Mouse (Mus musculus) liver (tissue): ENCODE results near the gene Trak2.
"Not testable (repeated sequence)": the region's sequence is repeated elsewhere in the genome, so short reads cannot be mapped to it uniquely, and the experiment has no call there.

Experiments used
- DNase-seq: peaks from one replicate; pipeline ENCODE4 v3.0.0-alpha.2; 2020; ENCODE audit warnings: mixed read lengths

Gene Trak2

DNA sequence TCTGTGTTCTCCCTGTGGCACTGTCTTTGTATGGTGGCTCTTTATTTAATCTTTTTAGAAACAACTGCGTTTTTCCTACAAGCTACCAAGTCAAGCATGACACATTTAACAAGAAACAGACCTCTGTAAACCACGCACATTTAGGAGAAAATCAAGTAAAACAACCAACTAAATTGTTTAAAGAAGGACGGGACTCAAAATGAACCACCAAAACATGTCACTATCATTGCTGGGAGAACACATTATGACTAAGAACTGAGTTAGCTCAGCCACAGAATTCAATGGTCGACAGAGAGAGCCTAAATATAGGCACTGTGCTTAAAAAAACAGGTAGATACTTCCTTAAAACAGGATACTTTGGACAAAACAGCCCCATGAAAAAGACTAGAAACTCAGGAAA, 20.2 kb downstream of the Trak2 start:
- no peak for DNase-seq

DNA sequence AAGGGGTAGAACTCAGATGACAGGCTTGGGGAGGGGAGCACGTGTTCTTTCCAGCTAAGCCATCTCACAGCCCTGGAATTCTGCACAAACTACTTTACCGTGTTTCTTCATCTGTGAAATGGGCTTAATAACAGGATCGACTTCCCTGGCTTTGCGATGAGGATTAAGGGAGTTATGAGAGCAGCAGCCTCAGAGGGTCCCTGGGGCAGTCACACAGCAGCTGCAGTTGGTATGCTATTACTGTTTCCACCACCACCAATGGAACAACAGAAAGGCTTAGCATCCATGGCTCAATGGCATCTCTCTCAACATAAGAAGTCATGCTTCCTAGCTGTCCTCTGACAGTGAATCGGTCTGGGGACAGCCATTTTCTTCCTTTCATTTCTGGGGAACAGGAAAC, 20.7 kb downstream of the Trak2 start:
- DNase-seq = no peak

GRCm38 (mm10) chr1:58951841-58952240, 21.4 kb downstream of the Trak2 start:
- no peak for DNase-seq

- DNase-seq = peak; percentile 47
These were observed 22.2 kb downstream of the Trak2 start for GRCm38 (mm10) chr1:58950899-58951648.

DNA sequence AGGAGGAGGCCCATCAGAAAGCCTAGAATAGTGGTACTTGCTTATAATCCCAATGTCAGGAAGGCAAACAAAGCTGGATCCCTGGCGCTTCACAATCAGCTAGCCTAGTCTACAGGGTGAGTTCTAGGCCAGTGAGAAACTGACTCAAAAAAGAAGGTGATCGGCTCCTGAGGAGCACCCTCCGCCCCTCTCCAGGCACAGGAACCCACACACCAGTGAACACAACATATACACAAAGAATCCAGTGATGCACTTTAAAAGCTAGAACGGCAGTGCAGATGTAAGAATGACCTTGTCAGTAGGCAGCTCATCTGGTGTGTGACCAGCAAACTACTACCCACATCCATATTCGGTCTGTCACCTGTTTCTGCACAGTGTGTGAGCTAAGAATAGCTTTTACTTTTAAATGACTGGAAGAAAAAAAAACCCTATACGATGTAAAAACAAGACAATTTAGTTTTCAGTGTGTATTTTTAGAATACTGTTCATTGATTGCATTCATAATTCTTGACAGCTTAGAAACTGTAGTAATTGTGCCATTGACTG, 23.6 kb downstream of the Trak2 start:
- no peak for DNase-seq

GRCm38 (mm10) chr1:58946718-58947117, 26.5 kb downstream of the Trak2 start:
- DNase-seq = no peak

GRCm38 (mm10) chr1:58945960-58946670, 27.1 kb downstream of the Trak2 start:
- DNase-seq = no peak

DNA sequence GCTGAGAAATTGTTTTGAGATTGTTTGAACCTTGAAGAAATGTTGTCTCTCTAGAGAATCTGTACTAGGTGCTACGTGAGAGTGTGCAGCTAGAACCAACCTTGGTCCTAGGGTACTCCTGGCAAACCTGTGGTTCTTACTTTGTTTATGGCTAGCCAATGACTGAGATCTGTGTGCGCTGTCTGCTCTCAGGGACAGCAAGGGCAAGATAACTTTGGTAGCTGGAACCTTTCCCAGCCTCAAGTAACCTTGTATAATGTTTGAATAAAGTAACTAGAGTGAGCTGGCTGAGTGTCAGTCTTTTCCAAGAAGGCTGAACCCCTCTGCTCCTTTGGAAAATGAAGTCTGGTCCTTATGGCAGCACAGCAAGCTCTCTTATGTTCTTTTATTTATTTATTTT, 27.7 kb downstream of the Trak2 start:
- no peak for DNase-seq

DNA sequence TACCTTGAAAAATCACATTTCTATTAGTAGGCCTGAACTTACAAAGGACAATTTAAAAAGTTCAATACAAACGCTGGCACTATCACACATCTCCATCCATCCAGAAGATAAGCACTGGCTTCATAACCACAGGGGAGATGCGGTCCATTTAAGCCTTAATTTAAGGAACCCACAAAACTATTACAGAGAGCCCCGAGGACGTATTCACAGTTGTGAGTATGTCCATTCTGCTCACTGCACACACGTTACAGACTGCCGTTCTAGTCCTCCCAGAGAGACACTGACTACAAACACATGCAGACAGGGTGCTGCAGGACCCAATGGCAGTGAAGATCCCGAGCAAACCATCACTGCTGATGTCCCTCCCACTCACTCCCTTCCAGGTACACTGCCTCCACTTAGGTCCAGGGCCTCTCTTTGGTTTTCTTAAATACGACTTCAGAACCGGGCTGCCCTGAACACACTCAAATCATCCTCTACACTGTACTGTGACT, 35.6 kb downstream of the Trak2 start:
- DNase-seq = no peak

GRCm38 (mm10) chr1:58936746-58937605, 36.3 kb downstream of the Trak2 start:
- no peak for DNase-seq

DNA sequence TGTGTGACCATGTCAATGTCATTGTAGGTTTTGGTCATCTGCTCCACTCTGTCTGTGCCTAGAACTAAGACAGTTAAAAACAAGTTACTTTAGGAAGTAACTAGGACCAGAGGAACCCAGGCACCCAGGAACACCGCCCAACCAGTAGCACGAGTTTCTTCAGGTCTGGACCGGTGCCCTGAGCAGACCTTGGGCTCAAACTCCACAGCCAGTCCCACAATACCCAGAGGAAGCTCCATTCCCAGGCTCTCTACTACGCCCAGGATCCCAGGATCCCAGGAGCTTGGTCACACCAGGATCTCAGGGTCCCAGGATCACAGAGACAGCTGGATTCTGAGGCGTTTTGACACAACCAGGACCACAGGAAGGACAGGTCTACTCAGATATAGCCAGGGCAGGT, 46.6 kb downstream of the Trak2 start:
- no peak for DNase-seq

DNA sequence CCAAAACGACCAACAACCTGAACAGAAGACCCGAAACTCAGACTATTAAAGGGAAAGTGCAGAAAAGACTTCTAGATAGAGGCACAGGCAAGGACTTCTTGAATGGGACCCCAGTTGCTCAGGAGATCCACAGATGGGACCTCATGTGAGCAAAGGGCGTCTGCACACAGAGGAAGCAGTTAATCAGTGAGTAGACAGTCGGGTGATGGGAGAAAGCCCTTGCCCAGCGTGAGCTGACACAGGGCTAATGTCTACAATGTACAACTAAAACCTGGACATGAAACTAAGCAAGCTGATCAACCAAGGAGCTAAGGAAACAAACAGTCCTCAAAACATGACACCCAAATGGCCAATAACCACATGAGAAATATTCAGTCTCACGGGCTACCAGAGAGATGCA, 55.7 kb downstream of the Trak2 start:
- no peak for DNase-seq

DNA sequence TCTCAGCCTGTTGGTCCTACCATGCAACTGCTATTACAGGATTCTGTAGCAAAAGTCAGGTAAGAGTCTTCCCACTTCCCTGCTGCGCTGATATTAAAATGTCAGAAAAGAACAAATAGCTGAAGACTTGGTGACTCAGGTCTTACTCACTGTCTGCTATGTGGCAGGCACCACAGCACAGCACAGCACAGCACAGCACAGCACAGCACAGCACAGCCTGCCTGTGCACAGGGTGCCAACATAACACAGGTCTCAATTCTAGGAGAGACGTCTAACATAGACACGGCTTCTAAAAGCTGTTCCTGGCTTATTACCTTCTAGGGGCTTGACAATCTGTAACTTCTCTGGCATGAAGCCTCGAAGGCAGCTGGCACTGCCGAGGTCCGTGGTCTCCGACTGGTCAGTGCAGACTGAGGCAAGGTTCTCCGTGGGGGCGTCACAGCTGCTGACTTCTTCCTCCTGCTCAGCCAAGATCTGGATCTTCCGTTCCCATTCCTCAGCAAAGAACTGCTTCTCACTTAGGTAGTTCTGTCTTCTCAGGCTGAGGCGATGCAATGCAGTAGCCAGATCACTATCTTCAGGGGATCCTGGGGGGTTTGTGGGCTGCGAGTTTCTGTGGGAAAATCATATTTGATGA, 63.5 kb downstream of the Trak2 start:
- DNase-seq = no peak

- DNase-seq = no peak
These were observed 69.5 kb downstream of the Trak2 start for GRCm38 (mm10) chr1:58903681-58904080.

DNA sequence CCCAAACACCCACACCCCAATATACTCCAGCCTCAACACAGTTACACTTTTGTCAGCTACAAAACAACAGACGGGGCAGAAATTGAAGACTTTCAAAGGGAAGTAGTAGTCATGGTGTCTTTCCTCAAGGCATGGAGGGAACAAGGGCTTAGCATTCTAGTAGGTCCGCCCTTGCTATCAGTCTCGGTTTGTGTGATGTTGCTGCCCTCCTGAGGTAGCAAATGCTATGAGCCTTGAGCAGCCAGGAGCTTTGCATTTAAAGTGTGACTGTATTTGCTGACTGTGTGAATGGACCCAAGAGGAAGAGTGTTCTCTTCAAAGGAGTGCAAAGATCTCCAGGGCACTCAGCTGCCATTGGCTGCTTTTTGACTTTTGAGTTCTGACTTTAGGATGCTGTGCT, 75.7 kb downstream of the Trak2 start:
- not testable (repeated sequence) for DNase-seq

- not testable (repeated sequence) for DNase-seq
These were observed 80.8 kb downstream of the Trak2 start for GRCm38 (mm10) chr1:58892386-58892785.

GRCm38 (mm10) chr1:58891481-58892170, 81.6 kb downstream of the Trak2 start:
- DNase-seq = not testable (repeated sequence)

DNA sequence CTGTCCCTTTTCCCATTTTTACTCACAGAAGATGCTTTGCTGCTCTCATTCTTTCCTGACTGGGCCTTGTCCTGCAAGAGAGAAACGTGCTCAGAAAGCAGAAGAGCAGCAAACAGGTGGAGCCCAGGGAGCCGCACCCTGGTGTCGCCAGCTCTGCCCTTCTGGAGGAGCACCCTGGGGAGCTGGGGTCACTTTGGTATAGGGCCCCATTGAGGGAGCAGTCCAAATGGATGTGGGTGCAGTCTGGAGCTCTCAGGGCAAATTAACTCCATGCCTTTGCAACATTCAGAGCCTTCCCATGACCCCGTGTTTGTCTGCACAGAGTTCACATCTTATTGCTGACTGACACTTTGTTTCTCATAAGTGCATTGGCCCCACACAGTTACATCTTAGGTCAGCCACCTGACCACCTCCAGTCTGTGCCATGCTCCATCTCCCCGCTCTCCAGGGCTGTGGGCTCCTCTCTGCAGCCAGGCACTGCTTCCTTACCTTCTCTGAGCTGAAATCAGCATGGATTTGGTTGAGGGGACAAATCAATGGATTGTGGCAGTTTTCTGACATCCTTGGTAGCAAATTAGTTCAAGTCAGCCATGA, 82.4 kb downstream of the Trak2 start:
- DNase-seq = not testable (repeated sequence)

- DNase-seq = no peak
These were observed 83.2 kb downstream of the Trak2 start for GRCm38 (mm10) chr1:58889826-58890546.

DNA sequence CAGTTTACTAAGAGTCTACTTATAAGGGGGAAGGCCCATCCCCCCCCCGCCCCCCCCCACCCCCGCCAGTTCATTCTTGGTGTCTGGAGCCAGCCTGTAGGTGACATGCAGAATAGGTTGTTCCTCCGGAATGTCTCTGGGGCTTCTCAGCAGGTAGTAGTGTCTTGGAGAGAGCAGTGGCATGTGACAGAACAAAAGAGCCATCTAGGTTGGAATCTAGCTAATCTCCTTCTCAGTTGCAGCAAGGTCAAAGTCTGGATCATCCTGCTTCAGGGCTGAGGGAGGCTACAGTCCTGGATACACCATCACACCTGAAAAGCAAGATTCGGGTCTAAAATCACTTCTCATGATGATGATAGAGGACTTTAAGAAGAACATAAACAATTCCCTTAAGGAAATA, 87.6 kb downstream of the Trak2 start:
- no peak for DNase-seq

GRCm38 (mm10) chr1:58883279-58883678, 90.0 kb downstream of the Trak2 start:
- DNase-seq = not testable (repeated sequence)
